Mouse (Mus musculus): ENCODE measurements at regions not wholly inside any gene's neighbourhood (a gene's known extent, or its start where the extent isn't known, plus 50 kb on each side); places are given as distances from the start of the nearest gene placed in this dataset.
"Not testable (repeated sequence)": the region's sequence is repeated elsewhere in the genome, so short reads cannot be mapped to it uniquely, and the experiment has no call there.

- in situ Hi-C loops (cut with MboI, MseI) = loop anchor here (25.0 kb wide), 1 partner anchor 1388 kb away; no protein-coding TSS in a partner anchor
Observed at GRCm38 (mm10) chr11:8773862-8774261, 109.5 kb upstream of the Tns3 start.

DNA sequence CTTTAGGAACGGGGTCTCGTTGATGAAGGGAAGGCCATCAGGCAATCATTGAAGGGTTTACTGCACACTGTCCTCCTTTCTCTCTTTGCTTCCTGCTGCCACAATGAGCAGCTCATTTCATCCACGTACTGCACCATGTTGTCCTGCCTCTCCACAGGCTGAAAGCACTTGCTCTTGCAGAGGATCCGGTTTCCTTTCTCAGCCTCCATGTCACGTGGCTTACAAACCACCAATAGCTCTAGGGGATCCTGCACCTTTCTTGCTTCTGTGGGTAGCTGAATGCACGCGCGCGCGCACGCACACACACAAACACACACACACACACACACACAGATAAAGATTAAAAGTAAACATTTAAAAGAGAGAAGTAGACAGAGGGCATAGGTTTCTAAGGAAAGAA, 108.9 kb upstream of the Tns3 start:
- in situ Hi-C loops (cut with MboI, MseI) = loop anchor here (25.0 kb wide), 1 partner anchor 1389 kb away; no protein-coding TSS in a partner anchor

GRCm38 (mm10) chr11:8772541-8772940, 108.2 kb upstream of the Tns3 start:
- in situ Hi-C loops (cut with MboI, MseI) = loop anchor here (25.0 kb wide), 1 partner anchor 1390 kb away; no protein-coding TSS in a partner anchor

DNA sequence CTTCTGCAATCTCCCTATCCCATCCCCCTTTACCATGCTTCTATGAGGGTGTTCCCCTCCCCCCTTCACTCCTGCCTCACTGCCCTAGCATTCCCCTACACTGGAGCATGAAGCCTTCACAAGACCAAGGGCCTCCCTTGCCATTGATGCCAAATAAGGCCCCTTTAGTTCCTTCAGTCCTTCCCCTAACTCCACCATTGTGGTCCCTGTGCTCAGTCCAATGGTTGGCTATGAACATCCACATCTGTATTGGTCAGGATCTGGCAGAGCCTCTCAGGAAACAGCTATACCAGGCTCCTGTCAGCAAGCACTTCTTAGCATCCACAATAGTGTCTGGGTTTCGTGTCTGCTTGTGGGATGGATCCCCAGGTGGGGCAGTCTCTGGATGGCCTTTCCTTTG, 104.4 kb upstream of the Tns3 start:
- in situ Hi-C loops (cut with MboI, MseI) = loop anchor here (25.0 kb wide), 1 partner anchor 1394 kb away; no protein-coding TSS in a partner anchor

- in situ Hi-C loops (cut with MboI, MseI) = loop anchor here (25.0 kb wide), 1 partner anchor 1397 kb away; no protein-coding TSS in a partner anchor
Observed at GRCm38 (mm10) chr11:8765541-8765885, 101.2 kb upstream of the Tns3 start.

- in situ Hi-C loops (cut with MboI, MseI) = loop anchor here (25.0 kb wide), 1 partner anchor 1397 kb away; no protein-coding TSS in a partner anchor
Observed at GRCm38 (mm10) chr11:8764861-8765540, 100.7 kb upstream of the Tns3 start.

DNA sequence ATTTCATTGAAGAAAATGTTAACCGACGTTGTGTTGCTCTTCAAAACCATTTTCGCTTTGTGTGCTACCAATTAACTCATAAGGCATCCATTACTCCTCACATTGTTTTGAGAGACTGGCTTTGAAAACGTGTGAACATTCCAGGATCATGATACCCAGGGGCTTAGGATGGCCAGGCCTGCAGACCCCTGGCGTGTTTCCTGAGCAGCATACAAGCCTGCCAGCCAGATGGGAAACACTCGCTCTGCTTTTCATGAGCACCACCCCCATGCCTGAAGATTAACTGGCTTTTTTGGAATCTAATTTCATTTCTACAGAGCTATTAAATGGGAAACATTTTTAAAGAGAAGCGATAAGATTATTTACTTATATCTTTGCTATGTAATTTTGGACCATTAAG, 99.1 kb upstream of the Tns3 start:
- in situ Hi-C loops (cut with MboI, MseI) = loop anchor here (25.0 kb wide), 1 partner anchor 1399 kb away; no protein-coding TSS in a partner anchor

DNA sequence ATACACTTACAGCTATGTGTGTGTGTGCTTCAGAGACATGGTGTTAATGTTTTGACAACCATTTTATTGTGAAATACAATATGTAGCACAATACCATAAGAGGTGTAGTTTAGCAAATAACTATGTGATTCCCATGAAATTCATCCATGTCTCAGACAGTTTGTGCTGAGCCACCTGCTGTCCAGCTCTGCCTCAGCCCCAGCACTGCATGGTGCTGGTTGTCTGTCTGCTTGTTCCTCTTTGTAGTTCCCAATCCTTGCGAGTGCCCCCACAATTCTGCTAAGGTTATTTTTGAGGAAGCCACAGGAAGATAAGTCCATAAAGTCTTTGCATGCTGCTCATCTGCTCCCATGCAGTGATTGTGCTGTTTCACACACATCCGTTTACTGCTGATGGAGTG, 97.8 kb upstream of the Tns3 start:
- in situ Hi-C loops (cut with MboI, MseI) = loop anchor here (25.0 kb wide), 1 partner anchor 1400 kb away; no protein-coding TSS in a partner anchor

DNA sequence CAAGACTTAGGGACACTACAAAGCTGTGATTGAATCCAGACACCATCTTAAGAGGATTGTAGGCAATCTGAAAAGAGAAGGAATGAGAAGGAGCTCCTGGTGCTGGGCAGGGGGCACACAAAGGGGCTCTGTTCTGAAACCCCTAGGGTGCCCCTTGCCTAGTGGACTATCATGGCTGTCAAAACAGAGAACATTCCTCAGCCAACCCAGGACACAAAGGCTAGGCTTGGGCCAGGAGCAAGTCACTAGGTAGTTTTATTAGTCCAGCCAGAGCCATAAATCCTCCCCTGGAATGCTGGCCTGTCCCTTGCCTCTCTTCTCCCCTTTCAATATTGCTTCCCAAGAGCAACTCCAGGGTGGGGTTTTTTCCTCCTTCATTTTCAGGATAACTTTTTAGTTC, 97.3 kb upstream of the Tns3 start:
- in situ Hi-C loops (cut with MboI, MseI) = loop anchor here (25.0 kb wide), 1 partner anchor 1401 kb away; no protein-coding TSS in a partner anchor

DNA sequence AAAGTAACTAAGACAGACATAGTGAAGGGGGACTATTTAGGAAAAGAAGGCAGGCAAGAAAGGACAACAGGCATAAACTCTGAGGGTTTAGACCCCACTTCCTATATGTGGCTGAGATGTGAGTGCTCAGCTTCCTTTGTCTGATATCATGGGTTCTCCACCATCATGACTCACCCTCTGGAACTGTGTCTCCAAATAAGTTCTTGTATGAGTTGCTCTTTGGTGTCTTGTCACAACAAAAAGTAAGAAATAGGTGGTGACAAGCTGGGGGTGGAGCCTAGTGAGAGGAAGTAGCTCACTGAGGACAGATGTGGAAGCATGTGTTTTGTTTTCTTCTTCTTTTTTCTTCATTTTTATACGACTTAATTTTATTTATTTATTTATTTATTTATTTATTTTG, 95.5 kb upstream of the Tns3 start:
- in situ Hi-C loops (cut with MboI, MseI) = loop anchor here (25.0 kb wide), 1 partner anchor 1402 kb away; no protein-coding TSS in a partner anchor

DNA sequence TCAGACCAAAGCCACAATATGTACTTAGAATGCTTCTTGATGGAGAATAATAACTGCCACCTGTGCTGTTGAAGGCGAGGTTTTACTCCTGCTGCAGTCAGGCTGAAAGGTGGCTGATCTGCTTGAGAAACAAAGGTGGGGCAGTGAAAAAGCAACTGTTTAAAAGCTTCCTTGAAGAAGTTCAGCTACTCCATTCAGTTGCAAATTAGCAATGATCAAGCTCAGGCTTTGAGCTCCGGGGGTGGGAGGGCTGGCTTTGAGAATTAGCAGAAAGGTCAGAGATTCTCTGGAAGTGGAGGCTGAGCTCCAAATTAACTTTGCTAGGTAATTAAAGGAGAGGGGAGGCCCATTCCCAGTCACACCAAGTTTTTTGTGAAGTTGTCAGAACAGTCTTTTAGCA, 90.2 kb upstream of the Tns3 start:
- in situ Hi-C loops (cut with MboI, MseI) = loop anchor here (5.0 to 25.0 kb wide), 2 partner anchors 48 to 1408 kb away; no protein-coding TSS in a partner anchor

DNA sequence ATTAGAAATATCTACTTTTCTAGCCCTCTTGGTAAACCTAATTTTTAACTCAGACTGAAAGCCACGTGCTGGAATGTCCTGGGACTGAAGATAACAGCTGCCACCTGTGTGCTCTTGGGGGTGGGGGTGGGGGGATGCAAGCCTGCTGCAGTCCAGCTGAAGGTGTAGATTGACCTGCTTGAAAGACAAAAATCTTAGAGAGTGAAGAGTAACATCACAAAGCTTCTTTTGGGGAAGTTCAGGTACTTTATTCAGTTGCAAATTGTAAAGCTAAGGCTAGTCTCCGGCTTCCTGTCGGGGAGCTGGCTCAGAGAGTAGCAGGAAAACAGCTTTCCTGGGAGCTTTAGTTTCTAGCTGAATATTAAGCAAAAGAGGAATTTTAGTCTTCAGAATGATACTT, 71.4 kb upstream of the Tns3 start:
- in situ Hi-C loops (cut with MboI, MseI) = not testable (repeated sequence)

DNA sequence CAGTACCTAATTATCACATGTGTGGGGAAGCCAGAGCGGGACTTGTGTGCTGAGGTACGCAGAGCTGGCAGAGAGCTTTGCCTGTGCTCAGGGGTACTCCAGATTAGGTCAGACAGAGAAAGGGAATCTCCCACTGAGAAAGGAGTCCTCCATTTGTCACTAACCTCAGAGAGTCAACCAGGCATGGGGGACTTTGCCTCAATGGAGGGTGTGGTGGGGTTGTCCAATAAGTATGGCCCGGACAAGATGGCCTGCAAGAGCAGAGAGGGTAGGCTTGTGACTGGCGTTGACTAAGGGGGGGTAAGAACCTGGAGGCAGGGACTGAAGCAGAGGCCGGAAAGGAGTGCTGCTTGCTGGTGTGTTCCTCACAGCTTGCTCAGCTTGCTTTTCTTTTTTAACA, 62.7 kb upstream of the Tns3 start:
- in situ Hi-C loops (cut with MboI, MseI) = no loop called here

DNA sequence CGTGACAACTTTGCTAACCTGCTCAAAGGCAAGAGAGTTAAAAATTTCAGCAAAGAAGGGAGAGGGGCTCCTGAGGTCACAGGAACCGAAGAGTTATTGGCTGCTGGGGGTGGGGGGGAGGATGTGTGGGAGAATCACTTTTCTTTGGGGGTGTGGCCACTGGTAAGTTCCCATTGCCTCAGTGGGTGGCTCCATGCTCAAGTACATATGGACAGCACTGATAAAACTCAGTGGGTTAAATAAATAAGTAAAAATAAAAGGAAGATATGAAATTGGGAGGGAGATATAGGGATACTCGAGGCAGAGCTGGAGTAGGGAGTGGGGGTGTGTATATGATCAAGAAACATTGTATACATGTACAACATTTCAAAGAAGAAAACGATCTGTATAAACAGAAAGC, 61.2 kb upstream of the Tns3 start:
- in situ Hi-C loops (cut with MboI, MseI) = no loop called here

DNA sequence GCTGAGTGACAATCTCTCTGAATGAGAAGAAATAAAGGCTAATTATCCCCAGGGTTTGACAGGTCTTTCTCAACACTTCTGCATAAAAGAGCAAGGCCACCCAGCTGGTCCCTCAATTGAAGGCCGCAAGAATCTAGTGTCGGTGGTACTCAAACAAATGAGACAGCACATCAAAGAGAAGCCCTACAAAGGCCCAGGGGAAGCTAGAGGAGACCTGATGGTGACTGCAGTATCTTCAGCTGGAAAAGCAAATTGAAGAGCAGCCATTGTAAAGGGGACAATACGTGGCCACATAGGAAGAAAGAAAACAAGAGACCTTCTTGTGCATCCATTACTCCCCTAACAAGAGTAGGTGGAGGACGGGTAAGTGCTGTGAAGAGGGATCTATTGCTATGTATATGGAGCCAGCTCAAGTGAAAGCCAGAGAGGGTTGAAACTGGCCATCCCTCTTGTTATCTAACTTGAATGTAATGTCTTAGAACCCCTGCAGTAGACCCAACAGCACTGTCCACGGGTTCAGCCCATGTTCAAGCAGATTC, 58.8 kb upstream of the Tns3 start:
- in situ Hi-C loops (cut with MboI, MseI) = no loop called here

DNA sequence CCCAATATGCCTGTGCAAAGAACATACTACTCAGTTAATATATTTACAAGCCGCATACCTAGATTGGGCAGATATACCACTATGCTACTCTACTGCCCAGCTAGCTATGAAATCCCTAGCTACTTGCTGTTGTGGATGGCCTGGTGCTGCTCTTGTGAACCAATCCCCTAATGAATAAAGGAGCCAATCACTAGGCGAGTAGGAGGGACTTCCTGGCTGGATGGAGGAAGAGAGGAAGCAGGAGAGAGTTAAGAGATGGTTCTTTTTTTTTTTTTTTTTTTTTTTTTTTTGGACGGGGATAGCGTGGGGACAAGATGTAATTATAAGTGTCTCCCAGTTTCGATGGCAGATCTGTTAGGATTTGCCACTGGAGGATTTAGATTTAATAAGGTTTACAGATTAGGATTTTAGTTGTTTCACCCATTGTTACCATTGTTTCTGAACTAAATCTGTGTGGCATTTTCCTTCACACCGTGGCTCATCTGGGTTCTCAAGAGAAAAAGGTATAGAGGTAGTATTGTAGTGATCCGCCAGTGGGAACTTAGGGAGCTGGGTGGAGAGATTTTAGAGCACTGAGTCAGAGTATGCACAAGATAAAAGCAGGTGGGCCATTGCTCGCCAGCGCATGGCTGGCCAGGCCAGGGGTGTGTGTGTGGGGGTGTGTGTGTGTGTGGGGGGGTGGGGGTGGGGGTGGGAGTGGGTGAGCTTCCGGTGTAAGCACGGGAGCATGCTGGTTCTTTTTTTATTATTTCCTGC, 55.1 kb upstream of the Tns3 start:
- in situ Hi-C loops (cut with MboI, MseI) = no loop called here

DNA sequence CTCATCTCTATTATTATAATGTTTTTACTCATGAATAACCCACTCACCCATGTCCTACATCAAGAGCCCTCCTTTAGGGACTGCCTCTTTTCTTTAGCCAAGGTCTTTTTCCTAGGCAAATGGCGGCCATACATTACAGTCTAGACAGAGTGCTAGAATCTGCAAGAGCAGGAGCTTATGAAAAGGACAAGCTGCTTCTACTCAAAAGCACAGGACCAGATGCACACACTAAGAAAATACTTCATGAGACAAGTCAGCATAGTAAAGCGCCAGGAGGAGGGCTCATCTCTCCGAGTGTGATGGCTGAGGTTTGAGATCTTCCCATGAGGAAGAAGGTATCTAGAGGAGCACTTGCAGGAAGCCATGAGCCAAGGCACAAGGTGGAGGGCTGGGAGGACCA, 53.4 kb upstream of the Tns3 start:
- in situ Hi-C loops (cut with MboI, MseI) = no loop called here

GRCm38 (mm10) chr11:8716858-8717257, 52.5 kb upstream of the Tns3 start:
- in situ Hi-C loops (cut with MboI, MseI) = no loop called here

DNA sequence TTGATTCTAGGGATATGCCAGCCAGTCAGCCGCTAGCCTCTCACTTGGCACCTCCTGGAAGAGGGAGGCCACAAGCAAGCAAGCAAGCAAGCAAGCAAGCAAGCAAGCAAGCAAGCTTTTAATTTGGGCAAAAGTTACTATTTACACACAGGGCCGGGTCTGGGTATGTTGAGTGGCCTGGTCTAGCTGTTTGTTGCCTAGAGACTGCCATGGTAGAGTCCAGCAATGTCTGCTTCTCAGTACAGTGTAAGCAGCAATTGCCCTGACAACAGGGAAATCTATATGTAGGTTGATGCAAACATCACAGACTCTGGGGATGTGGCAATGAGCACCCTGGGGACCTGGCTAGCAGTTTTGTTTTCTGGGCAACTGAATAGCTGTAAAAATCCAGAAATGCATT, 51.4 kb upstream of the Tns3 start:
- in situ Hi-C loops (cut with MboI, MseI) = no loop called here
